Mouse (Mus musculus) erythroblast, embryonic 14.5 days (primary cell): ENCODE results near the gene Helz.

Experiments
- GATA1 ChIP-seq: IDR thresholded peaks from 2 replicates; pipeline ENCODE4 v1.6.1; 2012; ENCODE audit warnings: low read length, inconsistent platforms, mixed read lengths
- TAL1 ChIP-seq: IDR thresholded peaks from 3 replicates; pipeline ENCODE4 v1.6.1; 2012; ENCODE audit warnings: low read length, inconsistent platforms, mixed read lengths

DNA sequence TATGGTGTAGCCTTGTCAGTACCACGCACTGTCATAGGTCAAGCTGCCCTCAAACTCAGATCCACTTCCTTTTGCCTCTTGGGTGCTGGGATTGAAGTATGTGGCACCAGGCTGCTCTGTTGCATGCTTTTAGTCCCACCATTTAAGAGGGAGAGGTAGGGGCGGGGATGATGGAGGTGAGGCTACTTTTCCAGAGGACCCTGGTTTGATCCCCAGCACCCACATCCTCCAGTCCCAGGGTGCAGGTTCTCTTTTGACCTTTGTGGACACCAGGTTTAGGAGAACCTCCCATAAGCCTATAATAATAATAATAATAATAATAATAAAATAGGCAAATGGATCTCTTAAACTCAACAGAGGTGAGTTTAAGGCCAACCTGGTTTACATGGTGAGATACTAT lies 23.6 kb downstream of the Helz start:
- TF ChIP-seq GATA1 (no peak), TAL1 (no peak)
